Mouse (Mus musculus): ENCODE measurements around the gene Nap1l5.
"Not testable (repeated sequence)": the region's sequence is repeated elsewhere in the genome, so short reads cannot be mapped to it uniquely, and the experiment has no call there.

Nap1l5 gene

GRCm38 (mm10) chr6:58904551-58904950, 2.3 kb downstream of the Nap1l5 start:
- peak; percentile 42 to 54 for DNase-seq

GRCm38 (mm10) chr6:58903171-58903570, 3.7 kb downstream of the Nap1l5 start:
- DNase-seq = peak; percentile 36 to 41

- DNase-seq = no peak
Observed at GRCm38 (mm10) chr6:58900536-58900935, 6.3 kb downstream of the Nap1l5 start.

GRCm38 (mm10) chr6:58899076-58899475, 7.8 kb downstream of the Nap1l5 start:
- no peak for DNase-seq

- DNase-seq = peak in 1 of 2 experiments; percentile 30
Observed at GRCm38 (mm10) chr6:58896648-58897047, 10.2 kb downstream of the Nap1l5 start.

GRCm38 (mm10) chr6:58894994-58895393, 11.9 kb downstream of the Nap1l5 start:
- no peak for DNase-seq

- DNase-seq = no peak
Observed at GRCm38 (mm10) chr6:58893307-58893706, 13.6 kb downstream of the Nap1l5 start.

- no peak for DNase-seq
Observed at GRCm38 (mm10) chr6:58889917-58890316, 17.0 kb downstream of the Nap1l5 start.

GRCm38 (mm10) chr6:58882271-58882670, 24.6 kb downstream of the Nap1l5 start:
- no peak for DNase-seq

GRCm38 (mm10) chr6:58881363-58881762, 25.5 kb downstream of the Nap1l5 start:
- DNase-seq = no peak

- no peak for DNase-seq
Observed at GRCm38 (mm10) chr6:58880861-58881260, 26.0 kb downstream of the Nap1l5 start.

GRCm38 (mm10) chr6:58879987-58880386, 26.9 kb downstream of the Nap1l5 start:
- DNase-seq = no peak

- DNase-seq = peak; percentile 53 to 59
Observed at GRCm38 (mm10) chr6:58879572-58879971, 27.3 kb downstream of the Nap1l5 start.

GRCm38 (mm10) chr6:58867858-58868257, 39.0 kb downstream of the Nap1l5 start:
- DNase-seq = not testable (repeated sequence)

- DNase-seq = peak; percentile 60 to 64
Observed at GRCm38 (mm10) chr6:58863631-58864235, 43.1 kb downstream of the Nap1l5 start.

- DNase-seq = peak; percentile 56 to 57
Observed at GRCm38 (mm10) chr6:58862446-58862993, 44.4 kb downstream of the Nap1l5 start.

GRCm38 (mm10) chr6:58859517-58859916, 47.4 kb downstream of the Nap1l5 start:
- no peak for DNase-seq

- peak in 1 of 2 experiments; percentile 33 for DNase-seq
Observed at GRCm38 (mm10) chr6:58856494-58856893, 50.4 kb downstream of the Nap1l5 start.

GRCm38 (mm10) chr6:58855676-58856367, 51.1 kb downstream of the Nap1l5 start:
- no peak for DNase-seq
